13 mouse cellular contexts compared by ENCODE assay signal in genomic region chr5:64816974-64817296, GRCm38 (mm10). TPM values are rescaled to one million over a fixed set of nuclear protein-coding genes. Genes with fewer than 3 reads are reported as not detected.
DNase-seq lines count a peak whose midpoint lies in the region; ATAC-seq and TF ChIP-seq lines count a peak whose summit lies in the region.
"Had no signal": no experiment of that assay in that cellular context is flagged by ENCODE, and none has a peak within 500 bp of the region (broad histone marks: within the 10 kb centered on the region; RNA-seq: fewer than 3 reads in every experiment).

No protein-coding gene starts in this region.

- no peak overlapping the region for H3K4me2 ChIP-seq in forebrain, embryonic 15.5 days (replicated peaks)
- H3K4me2 ChIP-seq in kidney, postnatal 0 days (ENCODE audit: low read length), result no peak overlapping the region

- no peak overlapping the region for H3K4me3 ChIP-seq in forebrain, embryonic 15.5 days
- H3K4me3 ChIP-seq in forebrain, embryonic 10.5 days, result no peak overlapping the region
- no peak overlapping the region for H3K4me3 ChIP-seq in kidney, postnatal 0 days (replicated peaks; ENCODE audit: low read depth, low read length)

- H3K4me1 ChIP-seq in forebrain, embryonic 15.5 days, result peaks cover 27% of the 10 kb centered on the region
- H3K4me1 ChIP-seq in forebrain, embryonic 10.5 days, result peaks cover 28% of the 10 kb centered on the region
- peaks cover 22% of the 10 kb centered on the region for H3K4me1 ChIP-seq in kidney, postnatal 0 days (replicated peaks; ENCODE audit: insufficient read depth, low read length)

- no peak overlapping the region for H3K9ac ChIP-seq in forebrain, embryonic 15.5 days (replicated peaks)
- no peak overlapping the region for H3K9ac ChIP-seq in kidney, postnatal 0 days (ENCODE audit: low read depth, low read length)

- H3K9me3 ChIP-seq in forebrain, embryonic 15.5 days, result no peaks in the 10 kb centered on the region
- no peaks in the 10 kb centered on the region for H3K9me3 ChIP-seq in forebrain, embryonic 10.5 days
- no peaks in the 10 kb centered on the region for H3K9me3 ChIP-seq in kidney, postnatal 0 days (replicated peaks; ENCODE audit: low read length)

- TF ChIP-seq CTCF in kidney, postnatal 0 days (IDR thresholded peaks at IDR 0.05; ENCODE audit: low read depth), result no peak

- WGBS in forebrain, embryonic 15.5 days, result 76% methylated on average over 8 of the region's 8 CpGs
- 92% methylated on average over 8 of the region's 8 CpGs for WGBS in forebrain, embryonic 10.5 days
- WGBS in kidney, postnatal 0 days, result 32% methylated on average over 8 of the region's 8 CpGs

- no peak for DNase-seq in forebrain, embryonic 10.5 days (ENCODE audit: extremely low spot score, low spot score)
- DNase-seq in kidney, postnatal 0 days (ENCODE audit: low spot score), result peak; percentile 85
- DNase-seq in kidney, adult 8-10 months, result no peak
- peak; percentile 19 for DNase-seq in thymus, postnatal 25 days
- DNase-seq in thymus, postnatal 14 days, result no peak
- DNase-seq in c-Kit-positive CD71-positive TER-119-positive erythroid progenitor cells, embryonic 14.5 days (ENCODE audit: low spot score), result no peak
- DNase-seq: adrenal gland, postnatal 10 days; cerebellum, adult 2 months; gastrocnemius, postnatal 14 days; kidney, postnatal 36 days had no signal

- 0 out of 2 replicates have a peak overlapping the region, but pooled peaks have one; percentile 5 for H3K27ac ChIP-seq in forebrain, embryonic 15.5 days (replicated peaks)
- H3K27ac ChIP-seq in forebrain, embryonic 10.5 days, result no peak overlapping the region
- H3K27ac ChIP-seq in kidney, postnatal 0 days, result no peak overlapping the region

- peaks cover 6% of the 10 kb centered on the region for H3K36me3 ChIP-seq in forebrain, embryonic 15.5 days
- peaks cover 73% of the 10 kb centered on the region for H3K36me3 ChIP-seq in forebrain, embryonic 10.5 days (replicated peaks)
- H3K36me3 ChIP-seq in kidney, postnatal 0 days (ENCODE audit: insufficient read depth, low read length), result peaks cover 33% of the 10 kb centered on the region

- no peak for ATAC-seq in forebrain, embryonic 15.5 days (replicated peaks)
- no peak for ATAC-seq in kidney, postnatal 0 days (replicated peaks; ENCODE audit: low FRiP score, low read depth)
- no peak for ATAC-seq in inflammation-experienced regulatory T-cells, adult 6 months
- ATAC-seq: Patski had no signal

- no peaks in the 10 kb centered on the region for H3K27me3 ChIP-seq in forebrain, embryonic 15.5 days
- H3K27me3 ChIP-seq in forebrain, embryonic 10.5 days (ENCODE audit: poor library complexity, severe bottlenecking), result no peaks in the 10 kb centered on the region
- H3K27me3 ChIP-seq in kidney, postnatal 0 days (ENCODE audit: insufficient read depth, low read length), result no peaks in the 10 kb centered on the region
- H3K27me3 ChIP-seq: Patski had no signal

RNA-seq across cellular contexts. Expression of gene Klf3, which starts 13.7 kb away (rescaled TPM):
- 33.0 and 34.0 TPM in 2 replicates for polyA plus RNA-seq in forebrain, embryonic 15.5 days (2015; fragmentation: Nextera tagmentation; extraction: Ambion mirVana)
- 43.0 and 50.0 TPM in 2 replicates for polyA plus RNA-seq in forebrain, embryonic 10.5 days (2016; fragmentation: Nextera tagmentation; extraction: Ambion mirVana)
- polyA plus RNA-seq in kidney, postnatal 0 days (2015; fragmentation: Nextera tagmentation; extraction: Ambion mirVana), result 60.6 and 65.6 TPM in 2 replicates
- 10 to 100 TPM; 46.7 to 93.5 (median 83.6) TPM for polyA plus RNA-seq in inflammation-experienced regulatory T-cells, adult 6 months (2017; shearing (Covaris generic))

Comparison
In these comparisons a context has a peak if more than half of its experiments do, and no peak if none do; other contexts are left out.
1. DNase-seq: peak in kidney, postnatal 0 days (single experiment) and thymus, postnatal 25 days (single experiment); none in forebrain, embryonic 10.5 days (single experiment), kidney, adult 8-10 months (0 of 2), thymus, postnatal 14 days (single experiment) and c-Kit-positive CD71-positive TER-119-positive erythroid progenitor cells, embryonic 14.5 days (single experiment).